Mouse (Mus musculus): ENCODE measurements around the gene Armc8.
A peak's percentile ranks its signal among the peaks of the same experiment; 100 is the strongest.
"Not testable (repeated sequence)": the region's sequence is repeated elsewhere in the genome, so short reads cannot be mapped to it uniquely, and the experiment has no call there.

Armc8 gene

GRCm38 (mm10) chr9:99568347-99569070 lies at the start of gene Armc8:
Gene Armc8, minus strand, starts transcription at chr9:99568899.
- peak; percentile 93 for DNase-seq (ENCODE audit: low read depth, low spot score)

- DNase-seq (ENCODE audit: low read depth, low spot score) = no peak
Observed at GRCm38 (mm10) chr9:99612202-99612601, 43.5 kb upstream of the Armc8 start, which contains the start of gene A4gnt. Gene A4gnt, plus strand, starts transcription at chr9:99612502.

GRCm38 (mm10) chr9:99603566-99603965 lies 34.9 kb upstream of the Armc8 start:
- no peak for DNase-seq (ENCODE audit: low read depth, low spot score)

- DNase-seq (ENCODE audit: low read depth, low spot score) = not testable (repeated sequence)
Observed at GRCm38 (mm10) chr9:99599127-99599526, 30.4 kb upstream of the Armc8 start.

GRCm38 (mm10) chr9:99591144-99591543 lies 22.4 kb upstream of the Armc8 start:
- no peak for DNase-seq (ENCODE audit: low read depth, low spot score)

GRCm38 (mm10) chr9:99587505-99588202 lies 19.0 kb upstream of the Armc8 start:
- DNase-seq (ENCODE audit: low read depth, low spot score) = peak; percentile 34

- peak; percentile 63 for DNase-seq (ENCODE audit: low read depth, low spot score)
Observed at GRCm38 (mm10) chr9:99580655-99581054, 12.0 kb upstream of the Armc8 start.

- peak; percentile 91 for DNase-seq (ENCODE audit: low read depth, low spot score)
Observed at GRCm38 (mm10) chr9:99575677-99576480, 7.2 kb upstream of the Armc8 start, which contains the start of gene Dbr1. Gene Dbr1, plus strand, starts transcription at chr9:99575799.

GRCm38 (mm10) chr9:99569071-99569397 lies 335 bp upstream of the Armc8 start:
- no peak for DNase-seq (ENCODE audit: low read depth, low spot score)

- DNase-seq (ENCODE audit: low read depth, low spot score) = no peak
Observed at GRCm38 (mm10) chr9:99568023-99568346, 714 bp downstream of the Armc8 start.

- peak; percentile 64 for DNase-seq (ENCODE audit: low read depth, low spot score)
Observed at GRCm38 (mm10) chr9:99563714-99564113, 5.0 kb downstream of the Armc8 start.

GRCm38 (mm10) chr9:99560389-99560788 lies 8.3 kb downstream of the Armc8 start:
- DNase-seq (ENCODE audit: low read depth, low spot score) = peak; percentile 61

GRCm38 (mm10) chr9:99559557-99559904 lies 9.2 kb downstream of the Armc8 start:
- DNase-seq (ENCODE audit: low read depth, low spot score) = no peak

- no peak for DNase-seq (ENCODE audit: low read depth, low spot score)
Observed at GRCm38 (mm10) chr9:99558824-99559556, 9.7 kb downstream of the Armc8 start.

- DNase-seq (ENCODE audit: low read depth, low spot score) = no peak
Observed at GRCm38 (mm10) chr9:99557580-99558300, 11.0 kb downstream of the Armc8 start.

GRCm38 (mm10) chr9:99555253-99555652 lies 13.4 kb downstream of the Armc8 start:
- no peak for DNase-seq (ENCODE audit: low read depth, low spot score)

GRCm38 (mm10) chr9:99554052-99554451 lies 14.6 kb downstream of the Armc8 start:
- DNase-seq (ENCODE audit: low read depth, low spot score) = no peak

GRCm38 (mm10) chr9:99553049-99553448 lies 15.7 kb downstream of the Armc8 start:
- DNase-seq (ENCODE audit: low read depth, low spot score) = no peak

- DNase-seq (ENCODE audit: low read depth, low spot score) = no peak
Observed at GRCm38 (mm10) chr9:99552068-99552467, 16.6 kb downstream of the Armc8 start.

GRCm38 (mm10) chr9:99546259-99546658 lies 22.4 kb downstream of the Armc8 start:
- DNase-seq (ENCODE audit: low read depth, low spot score) = peak; percentile 29

GRCm38 (mm10) chr9:99531865-99532264 lies 36.8 kb downstream of the Armc8 start:
- DNase-seq (ENCODE audit: low read depth, low spot score) = no peak

Measured in CD4-positive helper T cell, adult 2 months (primary cell).